Comparison of ENCODE assay signal across 8 mouse cellular contexts in genomic region chr10:127090560-127091411, GRCm38 (mm10). TPM values are rescaled to one million over a fixed set of nuclear protein-coding genes. Genes with fewer than 3 reads are reported as not detected.
DNase-seq lines count a peak whose midpoint lies in the region; ATAC-seq and TF ChIP-seq lines count a peak whose summit lies in the region.

No protein-coding gene starts in this region.

- H3K27ac ChIP-seq in testis, adult 2 months (ENCODE audit: control insufficient read depth, insufficient read depth, low read depth, low read length), result no peak overlapping the region
- no peak overlapping the region for H3K27ac ChIP-seq in embryonic facial prominence, embryonic 13.5 days
- H3K27ac ChIP-seq in hindbrain, embryonic 11.5 days (ENCODE audit: low read depth, low read length), result no peak overlapping the region
- no peak overlapping the region for H3K27ac ChIP-seq in limb, embryonic 12.5 days
- H3K27ac ChIP-seq in midbrain, postnatal 0 days (ENCODE audit: low read depth, low read length), result no peak overlapping the region

- H3K27me3 ChIP-seq in testis, adult 2 months (ENCODE audit: control insufficient read depth, insufficient read depth, low read length), result no peaks in the 10 kb centered on the region
- peaks cover 70% of the 10 kb centered on the region for H3K27me3 ChIP-seq in embryonic facial prominence, embryonic 13.5 days
- H3K27me3 ChIP-seq in hindbrain, embryonic 11.5 days (ENCODE audit: control insufficient read depth, insufficient read depth, low read length), result peaks cover 48% of the 10 kb centered on the region
- H3K27me3 ChIP-seq in limb, embryonic 12.5 days, result peaks cover 82% of the 10 kb centered on the region
- 0 out of 2 replicates have a peak, but pooled peaks cover 4% of the 10 kb centered on the region for H3K27me3 ChIP-seq in midbrain, postnatal 0 days (ENCODE audit: insufficient read depth, low read length)

- no peaks in the 10 kb centered on the region for H3K36me3 ChIP-seq in testis, adult 2 months (ENCODE audit: control insufficient read depth, insufficient read depth, low read length)
- H3K36me3 ChIP-seq in embryonic facial prominence, embryonic 13.5 days, result peaks cover 8% of the 10 kb centered on the region
- H3K36me3 ChIP-seq in hindbrain, embryonic 11.5 days (ENCODE audit: control insufficient read depth, insufficient read depth, low read length), result no peaks in the 10 kb centered on the region
- peaks cover 10% of the 10 kb centered on the region for H3K36me3 ChIP-seq in limb, embryonic 12.5 days
- H3K36me3 ChIP-seq in midbrain, postnatal 0 days (ENCODE audit: insufficient read depth, low read length), result peaks cover 48% of the 10 kb centered on the region

- peak overlapping the region; percentile 69 for H3K4me3 ChIP-seq in testis, adult 2 months (ENCODE audit: control insufficient read depth, low read depth, low read length)
- H3K4me3 ChIP-seq in embryonic facial prominence, embryonic 13.5 days, result peak overlapping the region; percentile 32
- no peak overlapping the region for H3K4me3 ChIP-seq in hindbrain, embryonic 11.5 days (ENCODE audit: low read depth, low read length)
- peak overlapping the region; percentile 27 for H3K4me3 ChIP-seq in limb, embryonic 12.5 days (replicated peaks)
- no peak overlapping the region for H3K4me3 ChIP-seq in midbrain, postnatal 0 days (ENCODE audit: low read depth, low read length)

- TF ChIP-seq CTCF in testis, adult 2 months (IDR thresholded peaks at IDR 0.05; ENCODE audit: control insufficient read depth, insufficient read depth, insufficient replicate concordance, low read depth, low read length), result no peak
- TF ChIP-seq CTCF in midbrain, postnatal 0 days (IDR thresholded peaks at IDR 0.05), result no peak

- no peak for DNase-seq in testis, postnatal 14 days (ENCODE audit: low spot score)
- peak; percentile 51 for DNase-seq in hindbrain, embryonic 11.5 days (ENCODE audit: low spot score)
- DNase-seq in midbrain, postnatal 0 days (ENCODE audit: low spot score), result peak; percentile 52
- DNase-seq in layer of hippocampus, postnatal 36 days, result no peak
- DNase-seq in frontal cortex, postnatal 25 days (ENCODE audit: low spot score in 2 of 2), result no peak

- no peak for TF ChIP-seq POLR2A in testis, adult 2 months (IDR thresholded peaks at IDR 0.05; ENCODE audit: control insufficient read depth, low read depth, low read length)

- H3K4me2 ChIP-seq in embryonic facial prominence, embryonic 13.5 days, result peak overlapping the region; percentile 55
- no peak overlapping the region; the same call in 1 of the 2 replicates for H3K4me2 ChIP-seq in hindbrain, embryonic 11.5 days (replicated peaks; ENCODE audit: low read depth, low read length)
- peak overlapping the region; percentile 35; the same call in 1 of the 2 replicates for H3K4me2 ChIP-seq in limb, embryonic 12.5 days
- H3K4me2 ChIP-seq in midbrain, postnatal 0 days (ENCODE audit: low read depth, low read length, poor library complexity, severe bottlenecking), result no peak overlapping the region

- H3K4me1 ChIP-seq in testis, adult 2 months (ENCODE audit: control insufficient read depth, insufficient read depth, low read length), result peaks cover 24% of the 10 kb centered on the region
- H3K4me1 ChIP-seq in embryonic facial prominence, embryonic 13.5 days, result peaks cover 33% of the 10 kb centered on the region
- H3K4me1 ChIP-seq in hindbrain, embryonic 11.5 days (replicated peaks; ENCODE audit: control insufficient read depth, insufficient read depth, low read length), result 0 out of 2 replicates have a peak, but pooled peaks cover 3% of the 10 kb centered on the region
- peaks cover 13% of the 10 kb centered on the region for H3K4me1 ChIP-seq in limb, embryonic 12.5 days (replicated peaks)
- peaks cover 13% of the 10 kb centered on the region; the same call in 1 of the 2 replicates for H3K4me1 ChIP-seq in midbrain, postnatal 0 days (ENCODE audit: insufficient read depth, low read length)

- ATAC-seq in embryonic facial prominence, embryonic 13.5 days (ENCODE audit: insufficient number of reproducible peaks, insufficient read depth, low FRiP score, low TSS enrichment, low read depth), result no peak
- ATAC-seq in hindbrain, embryonic 11.5 days (ENCODE audit: low FRiP score), result no peak
- ATAC-seq in limb, embryonic 12.5 days (ENCODE audit: insufficient number of reproducible peaks, insufficient read depth, low FRiP score, low TSS enrichment, low read depth), result 0 out of 2 replicates have a peak, but pooled peaks have one; percentile 16
- ATAC-seq in midbrain, postnatal 0 days (ENCODE audit: low FRiP score), result no peak

- H3K9me3 ChIP-seq in embryonic facial prominence, embryonic 13.5 days, result no peaks in the 10 kb centered on the region
- no peaks in the 10 kb centered on the region for H3K9me3 ChIP-seq in hindbrain, embryonic 11.5 days (ENCODE audit: control insufficient read depth, low read length)
- no peaks in the 10 kb centered on the region for H3K9me3 ChIP-seq in limb, embryonic 12.5 days
- no peaks in the 10 kb centered on the region for H3K9me3 ChIP-seq in midbrain, postnatal 0 days (ENCODE audit: low read length)

- 7% methylated on average over 57 of the region's 57 CpGs for WGBS in embryonic facial prominence, embryonic 13.5 days
- WGBS in hindbrain, embryonic 11.5 days, result 7% methylated on average over 57 of the region's 57 CpGs
- WGBS in limb, embryonic 12.5 days, result 10% methylated on average over 57 of the region's 57 CpGs
- WGBS in midbrain, postnatal 0 days, result 21% methylated on average over 57 of the region's 57 CpGs

- peak overlapping the region; percentile 27; the same call in 1 of the 2 replicates for H3K9ac ChIP-seq in embryonic facial prominence, embryonic 13.5 days
- H3K9ac ChIP-seq in hindbrain, embryonic 11.5 days (ENCODE audit: low read depth, low read length), result no peak overlapping the region
- no peak overlapping the region for H3K9ac ChIP-seq in limb, embryonic 12.5 days (replicated peaks)
- H3K9ac ChIP-seq in midbrain, postnatal 0 days (replicated peaks; ENCODE audit: low read length, poor library complexity, severe bottlenecking), result peak overlapping the region; percentile 24; the same call in 1 of the 2 replicates

RNA-seq across cellular contexts. Expression of gene Agap2, which starts 15.7 kb away (rescaled TPM):
- polyA plus RNA-seq in testis, adult 2 months (2012; rRNA removed), result 0.53 and 0.73 TPM in 2 replicates
- 0.18 and 0.34 TPM in 2 replicates for polyA plus RNA-seq in embryonic facial prominence, embryonic 13.5 days (2015; fragmentation: Nextera tagmentation; extraction: Ambion mirVana)
- 0.68 and 1.2 TPM in 2 replicates for polyA plus RNA-seq in hindbrain, embryonic 11.5 days (2014; fragmentation: Nextera tagmentation; extraction: Ambion mirVana)
- 0.38 TPM in 1 of 2 replicates, not detected in the other for polyA plus RNA-seq in limb, embryonic 12.5 days (2016; fragmentation: Nextera tagmentation; extraction: Ambion mirVana)
- total RNA-seq in midbrain, postnatal 0 days (2014; rRNA removed), result 330 and 343 TPM in 2 replicates
- polyA plus RNA-seq in midbrain, postnatal 0 days (2015; fragmentation: Nextera tagmentation; extraction: Ambion mirVana), result 5.4 and 6.3 TPM in 2 replicates
- 100 to 1,000 TPM; 778 to 800 TPM for total RNA-seq in layer of hippocampus, postnatal 36 days (2021)

RNA-seq across cellular contexts. Expression of gene Tspan31, which starts 20.7 kb away (rescaled TPM):
- polyA plus RNA-seq in testis, adult 2 months (2012; rRNA removed), result 12.7 and 16.3 TPM in 2 replicates
- polyA plus RNA-seq in embryonic facial prominence, embryonic 13.5 days (2015; fragmentation: Nextera tagmentation; extraction: Ambion mirVana), result 176 and 179 TPM in 2 replicates
- polyA plus RNA-seq in hindbrain, embryonic 11.5 days (2014; fragmentation: Nextera tagmentation; extraction: Ambion mirVana), result 111 and 140 TPM in 2 replicates
- 171 and 172 TPM in 2 replicates for polyA plus RNA-seq in limb, embryonic 12.5 days (2016; fragmentation: Nextera tagmentation; extraction: Ambion mirVana)
- 109 and 122 TPM in 2 replicates for total RNA-seq in midbrain, postnatal 0 days (2014; rRNA removed)
- polyA plus RNA-seq in midbrain, postnatal 0 days (2015; fragmentation: Nextera tagmentation; extraction: Ambion mirVana), result 101 and 104 TPM in 2 replicates
- total RNA-seq in layer of hippocampus, postnatal 36 days (2021), result 10 to 100 TPM; 57.4 to 61.5 TPM

RNA-seq across cellular contexts. Expression of gene Cdk4, which starts 27.5 kb away (rescaled TPM):
- 68.4 and 70.9 TPM in 2 replicates for polyA plus RNA-seq in testis, adult 2 months (2012; rRNA removed)
- polyA plus RNA-seq in embryonic facial prominence, embryonic 13.5 days (2015; fragmentation: Nextera tagmentation; extraction: Ambion mirVana), result 1,992 and 2,100 TPM in 2 replicates
- 2,639 and 2,665 TPM in 2 replicates for polyA plus RNA-seq in hindbrain, embryonic 11.5 days (2014; fragmentation: Nextera tagmentation; extraction: Ambion mirVana)
- 2,363 and 2,376 TPM in 2 replicates for polyA plus RNA-seq in limb, embryonic 12.5 days (2016; fragmentation: Nextera tagmentation; extraction: Ambion mirVana)
- total RNA-seq in midbrain, postnatal 0 days (2014; rRNA removed), result 311 and 365 TPM in 2 replicates
- 364 and 374 TPM in 2 replicates for polyA plus RNA-seq in midbrain, postnatal 0 days (2015; fragmentation: Nextera tagmentation; extraction: Ambion mirVana)
- 10 to 100 TPM; 93.5 to 97.5 TPM for total RNA-seq in layer of hippocampus, postnatal 36 days (2021)

RNA-seq across cellular contexts. Expression of gene Os9, which starts 30.1 kb away (rescaled TPM):
- polyA plus RNA-seq in testis, adult 2 months (2012; rRNA removed), result 32.2 and 33.9 TPM in 2 replicates
- 76.5 and 87.7 TPM in 2 replicates for polyA plus RNA-seq in embryonic facial prominence, embryonic 13.5 days (2015; fragmentation: Nextera tagmentation; extraction: Ambion mirVana)
- polyA plus RNA-seq in hindbrain, embryonic 11.5 days (2014; fragmentation: Nextera tagmentation; extraction: Ambion mirVana), result 40.3 and 46.6 TPM in 2 replicates
- 58.7 and 65.5 TPM in 2 replicates for polyA plus RNA-seq in limb, embryonic 12.5 days (2016; fragmentation: Nextera tagmentation; extraction: Ambion mirVana)
- total RNA-seq in midbrain, postnatal 0 days (2014; rRNA removed), result 114 and 120 TPM in 2 replicates
- 126 TPM in 2 replicates for polyA plus RNA-seq in midbrain, postnatal 0 days (2015; fragmentation: Nextera tagmentation; extraction: Ambion mirVana)
- total RNA-seq in layer of hippocampus, postnatal 36 days (2021), result 10 to 100 TPM; 97.5 to 99.3 TPM

RNA-seq across cellular contexts. Expression of gene March9, which starts 30.8 kb away (rescaled TPM):
- 2.1 TPM in 2 replicates for polyA plus RNA-seq in testis, adult 2 months (2012; rRNA removed)
- 1.5 and 1.6 TPM in 2 replicates for polyA plus RNA-seq in embryonic facial prominence, embryonic 13.5 days (2015; fragmentation: Nextera tagmentation; extraction: Ambion mirVana)
- polyA plus RNA-seq in hindbrain, embryonic 11.5 days (2014; fragmentation: Nextera tagmentation; extraction: Ambion mirVana), result 3.6 and 4.2 TPM in 2 replicates
- 1.5 and 1.9 TPM in 2 replicates for polyA plus RNA-seq in limb, embryonic 12.5 days (2016; fragmentation: Nextera tagmentation; extraction: Ambion mirVana)
- 84.0 and 90.0 TPM in 2 replicates for total RNA-seq in midbrain, postnatal 0 days (2014; rRNA removed)
- 8.6 and 9.8 TPM in 2 replicates for polyA plus RNA-seq in midbrain, postnatal 0 days (2015; fragmentation: Nextera tagmentation; extraction: Ambion mirVana)
- 10 to 100 TPM; 21.3 to 21.6 TPM for total RNA-seq in layer of hippocampus, postnatal 36 days (2021)

Comparison
In these comparisons a context has a peak if more than half of its experiments do, and no peak if none do; other contexts are left out.
1. H3K4me3 ChIP-seq: peak in testis, adult 2 months (single experiment), embryonic facial prominence, embryonic 13.5 days (single experiment) and limb, embryonic 12.5 days (single experiment); none in hindbrain, embryonic 11.5 days (single experiment) and midbrain, postnatal 0 days (single experiment).
2. DNase-seq: peak in hindbrain, embryonic 11.5 days (single experiment) and midbrain, postnatal 0 days (single experiment); none in testis, postnatal 14 days (single experiment), layer of hippocampus, postnatal 36 days (0 of 2) and frontal cortex, postnatal 25 days (0 of 2).
3. H3K4me2 ChIP-seq: peak in embryonic facial prominence, embryonic 13.5 days (single experiment) and limb, embryonic 12.5 days (single experiment); none in hindbrain, embryonic 11.5 days (single experiment) and midbrain, postnatal 0 days (single experiment).
4. H3K9ac ChIP-seq: peak in embryonic facial prominence, embryonic 13.5 days (single experiment) and midbrain, postnatal 0 days (single experiment); none in hindbrain, embryonic 11.5 days (single experiment) and limb, embryonic 12.5 days (single experiment).